Mouse (Mus musculus) right cerebral cortex, adult 18-20 months (tissue): ENCODE results near the gene Acot3.
"Not testable (repeated sequence)": the region's sequence is repeated elsewhere in the genome, so short reads cannot be mapped to it uniquely, and the experiment has no call there.

Source experiments
- DNase-seq: peaks from one replicate; pipeline ENCODE4 v3.0.0; 2022; ENCODE audit warnings: mixed read lengths

Gene Acot3

DNA sequence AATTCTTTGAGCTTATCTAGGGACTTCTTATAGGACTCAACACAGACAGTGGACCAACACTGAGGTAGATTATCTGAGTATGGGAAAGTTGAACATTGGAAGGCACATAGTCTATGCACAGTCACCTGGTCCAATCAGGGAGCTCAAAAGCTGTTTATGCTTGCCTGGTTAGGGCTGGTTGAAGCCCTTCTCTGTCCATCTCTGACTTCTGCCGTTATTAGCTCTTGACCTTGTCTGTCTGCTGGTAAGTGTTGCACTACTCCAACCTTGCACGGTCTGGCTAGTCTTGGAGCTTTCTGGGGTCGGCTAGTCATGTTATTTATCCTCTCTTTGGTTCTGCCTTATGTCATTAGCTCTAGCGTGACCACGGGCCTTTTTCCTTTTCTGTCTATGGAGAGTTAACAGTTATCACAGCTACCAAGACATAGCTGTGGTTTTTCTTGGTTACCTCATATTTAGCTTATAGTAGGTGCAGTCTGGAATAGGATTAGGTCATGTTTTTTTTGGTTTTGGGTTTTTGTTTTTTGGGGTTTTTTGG, at the start of gene Acot3:
Gene Acot3 (plus strand): TSS at position 208 of the 538 bp plus-strand sequence.
- DNase-seq: no peak

GRCm38 (mm10) chr12:84003866-84004265, 48.1 kb upstream of the Acot3 start:
- no peak for DNase-seq

DNA sequence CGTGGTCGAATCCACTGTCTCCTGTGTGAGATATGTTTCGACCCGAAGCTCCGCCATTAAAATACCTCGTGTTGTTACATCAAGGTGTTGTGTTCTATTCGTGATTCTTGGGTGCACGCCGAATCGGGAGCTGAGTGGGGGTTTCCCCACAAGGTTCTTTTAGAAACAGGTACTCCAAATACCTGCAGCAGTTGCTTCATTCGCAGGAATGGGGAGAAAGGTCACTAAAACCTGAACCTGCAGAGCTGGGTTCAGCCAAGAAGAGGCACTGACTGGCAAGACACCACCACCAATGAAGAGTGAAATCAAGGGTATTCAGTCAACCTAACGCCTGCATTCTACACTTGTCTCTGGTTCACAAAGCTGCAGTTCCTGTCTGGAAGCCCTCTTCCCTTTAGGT, 43.7 kb upstream of the Acot3 start:
- no peak for DNase-seq

DNA sequence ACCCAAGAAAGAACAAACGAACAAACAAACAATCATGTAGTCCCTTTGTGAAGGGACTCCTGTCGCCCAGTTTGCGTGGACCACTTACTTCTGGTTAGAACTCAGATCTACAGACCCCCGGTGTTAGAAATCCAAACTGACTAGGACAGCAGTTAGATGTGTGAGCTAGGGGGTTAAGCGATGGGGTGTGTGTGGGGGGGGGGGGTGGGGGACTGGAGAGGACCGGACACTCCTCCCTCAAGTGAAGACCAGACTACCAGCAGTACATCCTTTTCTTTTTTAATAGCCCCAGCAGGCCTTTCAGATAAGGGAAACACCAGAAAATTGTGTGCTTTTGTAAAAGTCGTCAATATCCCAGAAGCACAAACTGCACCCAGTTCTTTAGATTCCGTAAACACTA, 43.2 kb upstream of the Acot3 start:
- no peak for DNase-seq

DNA sequence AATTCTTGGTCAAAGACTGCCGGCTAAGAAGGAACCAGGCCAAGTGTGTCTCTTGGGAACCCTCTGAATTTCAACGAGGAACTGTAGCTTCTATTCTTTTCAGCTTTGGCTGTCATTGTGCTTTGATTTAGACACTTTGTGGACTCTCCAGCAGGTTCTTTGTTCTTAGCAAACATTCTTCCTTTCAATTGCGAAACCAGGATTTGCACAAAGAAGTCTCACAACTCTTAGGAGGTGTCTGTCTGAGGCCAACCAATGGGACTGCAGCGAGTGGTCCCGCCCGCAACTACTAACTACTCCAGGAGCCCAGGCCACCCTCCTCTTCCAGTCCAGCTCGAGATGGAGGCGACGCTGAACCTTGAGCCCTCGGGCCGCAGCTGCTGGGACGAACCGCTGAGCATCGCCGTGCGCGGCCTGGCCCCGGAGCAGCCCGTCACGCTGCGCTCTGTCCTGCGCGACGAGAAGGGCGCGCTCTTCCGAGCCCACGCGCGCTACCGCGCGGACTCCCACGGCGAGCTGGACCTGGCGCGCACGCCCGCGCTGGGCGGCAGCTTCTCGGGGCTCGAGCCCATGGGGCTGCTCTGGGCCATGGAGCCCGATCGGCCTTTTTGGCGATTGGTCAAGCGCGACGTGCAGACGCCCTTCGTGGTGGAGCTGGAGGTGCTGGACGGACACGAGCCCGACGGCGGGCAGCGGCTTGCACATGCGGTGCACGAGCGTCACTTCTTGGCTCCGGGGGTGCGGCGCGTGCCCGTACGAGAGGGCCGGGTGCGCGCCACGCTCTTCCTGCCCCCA, 42.6 kb upstream of the Acot3 start, which contains the start of gene Acot1:
Gene Acot1 (plus strand): TSS at position 320 of the 795 bp plus-strand sequence.
- DNase-seq: peak; percentile 72

DNA sequence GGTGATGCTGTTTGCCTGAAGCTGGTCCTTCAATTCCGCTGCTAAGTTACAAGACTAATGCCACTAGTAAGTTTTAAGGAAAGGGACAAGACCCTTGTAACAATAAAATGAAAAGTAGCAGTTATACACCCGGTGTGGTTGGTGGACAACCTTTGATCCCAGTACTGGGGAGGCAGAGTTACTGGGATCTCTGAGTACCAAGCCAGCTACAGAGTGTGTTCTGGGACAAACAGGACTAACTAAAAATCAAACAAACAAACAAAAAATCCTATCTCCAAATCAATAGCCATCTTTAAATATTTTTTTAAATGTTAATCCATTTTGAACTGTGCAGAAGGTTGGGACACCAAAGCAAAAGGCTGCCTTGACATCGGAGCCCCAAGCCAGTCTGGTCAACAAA, 41.7 kb upstream of the Acot3 start:
- no peak for DNase-seq

GRCm38 (mm10) chr12:84011251-84012040, 40.5 kb upstream of the Acot3 start:
- peak; percentile 75 for DNase-seq

DNA sequence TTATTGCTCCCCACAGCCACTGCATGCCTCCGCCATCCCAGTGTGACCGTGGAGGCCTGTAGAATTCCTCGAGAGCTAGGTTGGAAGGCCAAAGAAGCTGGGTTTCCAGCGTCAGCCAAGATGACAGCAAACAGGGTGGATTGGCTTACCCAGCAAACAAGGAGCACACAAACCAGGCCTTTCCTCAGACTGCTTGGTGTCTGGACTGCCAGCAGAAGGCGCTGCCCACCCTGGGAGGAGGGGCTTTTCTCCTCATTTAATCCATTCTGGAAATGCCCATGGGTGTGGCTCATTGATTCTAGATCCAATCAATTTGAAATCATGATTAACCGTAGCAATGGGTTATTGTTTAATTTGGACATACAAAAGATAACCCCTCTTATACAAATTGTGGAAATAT, 38.8 kb upstream of the Acot3 start:
- no peak for DNase-seq

DNA sequence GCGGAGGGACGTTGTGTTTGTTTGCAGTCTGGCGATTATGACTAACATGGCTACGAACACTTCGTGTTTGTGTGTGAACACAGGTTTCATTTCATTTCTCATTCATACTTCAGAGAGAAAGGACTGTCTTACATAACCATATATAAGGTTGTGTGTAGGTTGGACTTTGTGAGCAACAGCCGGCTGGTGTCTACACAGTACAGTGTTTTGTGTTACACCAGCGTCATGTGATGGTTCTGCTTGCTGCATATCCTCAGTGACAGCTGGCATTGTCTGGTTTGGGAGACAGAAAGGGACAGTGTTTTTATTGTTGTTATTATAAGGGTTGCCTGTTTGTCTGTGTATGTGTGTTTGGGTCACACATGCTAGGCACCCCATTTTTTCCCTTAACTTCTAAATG, 38.2 kb upstream of the Acot3 start:
- DNase-seq: peak; percentile 42

- not testable (repeated sequence) for DNase-seq
These were observed 31.4 kb upstream of the Acot3 start for GRCm38 (mm10) chr12:84020528-84020927.

GRCm38 (mm10) chr12:84022266-84022665, 29.7 kb upstream of the Acot3 start:
- not testable (repeated sequence) for DNase-seq

DNA sequence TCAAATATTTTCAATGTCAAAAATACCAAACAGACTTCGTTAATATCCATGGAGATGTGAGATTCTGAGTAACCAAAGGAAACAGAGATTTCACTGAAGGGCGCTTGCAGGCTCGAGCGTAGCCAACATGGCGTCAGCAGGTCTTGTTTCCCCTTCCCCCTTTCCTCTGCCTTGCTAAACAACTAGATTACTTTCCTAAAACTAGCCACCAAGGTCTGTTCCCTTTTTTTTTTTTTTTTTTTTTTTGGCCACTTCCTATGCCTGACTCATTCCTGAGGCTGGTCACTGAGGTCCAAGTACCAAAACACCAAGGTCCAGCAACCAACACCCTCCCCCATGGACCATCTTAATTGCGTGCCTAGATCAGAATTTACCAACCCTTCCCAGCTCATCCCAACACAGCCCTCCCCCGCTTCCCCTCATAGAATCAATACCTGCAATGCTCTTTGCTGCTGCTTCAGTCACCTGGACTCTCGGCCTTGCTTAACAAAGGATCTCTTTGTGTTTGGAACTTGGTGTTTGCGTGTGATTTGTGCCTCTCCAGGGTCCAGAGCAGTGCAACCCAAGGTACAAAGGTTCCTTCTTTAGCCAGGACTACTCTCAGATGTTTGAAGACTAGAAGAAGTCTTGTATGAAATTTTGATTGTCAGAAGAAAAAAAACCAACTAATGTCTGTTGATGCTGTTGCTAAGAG, 28.7 kb upstream of the Acot3 start:
- no peak for DNase-seq

DNA sequence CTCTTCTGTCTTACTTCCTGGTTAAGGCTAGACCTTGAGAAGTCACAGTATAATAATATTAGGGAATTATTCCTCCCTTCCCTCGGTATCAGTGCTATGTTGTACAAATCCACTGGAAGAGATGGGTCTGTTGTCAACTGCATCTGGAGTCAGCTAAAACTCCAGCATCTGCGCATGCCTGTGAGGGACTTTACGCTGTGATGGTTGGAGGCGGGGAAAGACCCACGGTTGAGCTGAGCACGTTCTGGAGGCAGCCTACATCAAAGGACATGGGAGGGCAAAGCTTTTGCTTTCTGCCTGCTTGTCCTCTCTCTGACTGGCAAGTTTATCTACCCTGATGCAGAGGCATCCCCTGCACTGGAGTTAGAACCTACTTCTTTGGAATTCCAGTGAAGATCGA, 26.1 kb upstream of the Acot3 start:
- DNase-seq: no peak

DNA sequence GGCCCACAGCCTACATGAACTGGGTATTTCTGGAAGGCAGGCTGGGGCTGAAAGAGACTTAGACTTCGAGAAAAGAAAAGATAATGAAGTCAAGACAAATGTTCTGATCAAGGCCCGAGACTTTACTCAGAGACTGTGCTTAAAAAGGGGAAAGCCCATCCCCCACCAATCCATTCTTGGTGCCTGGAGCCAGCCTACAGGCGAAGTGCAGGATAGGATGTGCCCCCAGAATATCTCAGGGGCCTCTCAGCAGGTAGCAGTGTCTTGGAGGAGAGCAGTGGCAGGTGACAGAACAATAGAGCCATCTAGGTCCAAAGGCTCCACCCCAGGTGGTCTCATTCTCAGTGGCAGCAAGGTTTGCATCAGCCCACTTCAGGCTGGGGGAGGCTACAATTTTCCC, 23.6 kb upstream of the Acot3 start:
- not testable (repeated sequence) for DNase-seq

- DNase-seq: not testable (repeated sequence)
These were observed 22.9 kb upstream of the Acot3 start for GRCm38 (mm10) chr12:84029043-84029442.

GRCm38 (mm10) chr12:84030659-84031332, 21.1 kb upstream of the Acot3 start:
- peak; percentile 81 for DNase-seq

DNA sequence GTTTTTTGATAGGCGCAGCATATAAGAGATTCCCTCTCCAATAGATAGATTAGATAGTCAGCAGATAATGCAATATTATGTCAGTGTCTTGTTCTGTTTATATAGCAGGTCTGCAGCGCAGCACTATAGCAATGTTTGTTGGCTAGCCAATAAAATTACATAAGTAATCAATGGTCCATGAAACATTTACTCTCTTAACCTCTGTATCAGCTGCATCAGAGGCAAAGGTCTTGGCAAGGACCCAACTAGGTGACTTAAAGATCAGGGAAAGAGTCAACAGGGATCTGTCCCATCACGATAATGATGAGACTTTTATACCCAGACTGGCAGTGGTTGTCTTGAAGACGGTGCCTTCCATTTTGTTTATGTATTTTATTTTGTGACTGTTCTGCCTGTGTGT, 19.1 kb upstream of the Acot3 start:
- DNase-seq: no peak

DNA sequence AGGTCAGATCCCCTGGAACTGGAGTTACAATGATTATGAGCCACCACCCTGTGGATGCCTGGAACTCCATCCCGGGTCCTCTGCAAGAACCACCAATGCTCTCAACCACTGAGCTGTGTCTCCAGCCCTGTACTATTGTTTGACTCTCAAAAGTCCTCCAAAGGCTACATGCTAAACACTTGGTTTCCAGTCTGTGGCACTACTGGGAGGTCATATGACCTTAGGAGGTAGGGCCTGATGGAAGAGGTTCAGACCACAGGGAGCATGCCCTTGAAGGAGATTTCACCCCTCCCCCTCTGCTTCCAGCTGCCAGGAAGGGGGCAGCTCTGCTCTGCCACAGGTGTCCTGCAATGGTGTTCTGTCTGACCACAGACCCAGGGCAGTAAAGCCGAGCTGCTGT, 18.6 kb upstream of the Acot3 start:
- DNase-seq: not testable (repeated sequence)

DNA sequence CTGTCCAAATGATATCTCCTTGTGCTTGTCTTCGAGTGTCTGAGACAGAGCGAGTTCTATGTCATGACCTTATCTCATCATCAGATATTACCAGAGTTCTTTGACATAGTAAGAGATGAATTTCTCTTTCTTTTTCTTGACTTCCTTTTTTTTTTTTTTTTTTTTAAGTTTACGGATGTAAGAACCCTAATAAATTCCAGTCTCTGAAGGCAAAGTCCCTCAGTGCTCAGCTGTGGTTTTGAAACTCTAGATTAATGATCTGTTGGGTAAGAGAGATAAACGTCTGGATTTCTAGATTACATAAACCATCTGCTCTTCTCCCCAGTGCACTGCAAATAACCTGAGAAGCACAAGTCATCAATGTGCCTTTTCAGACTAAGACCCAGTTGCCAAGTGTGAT, 17.8 kb upstream of the Acot3 start:
- DNase-seq: no peak

DNA sequence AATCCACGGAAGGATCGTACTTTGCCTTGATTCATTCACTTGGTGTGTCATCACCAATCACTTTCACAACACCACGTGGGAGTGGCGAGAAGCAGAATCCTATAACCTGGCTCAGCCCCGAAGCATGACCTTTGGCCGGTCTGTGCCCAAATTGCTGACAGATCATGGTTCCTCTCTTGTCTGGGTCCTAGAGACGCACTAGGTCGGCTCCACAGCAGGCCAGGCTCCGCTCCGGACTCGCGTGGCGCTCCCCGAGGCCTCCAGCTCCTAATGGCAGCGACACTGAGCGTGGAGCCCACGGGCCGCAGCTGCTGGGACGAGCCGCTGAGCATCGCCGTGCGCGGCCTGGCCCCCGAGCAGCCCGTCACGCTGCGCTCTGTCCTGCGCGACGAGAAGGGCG, 13.7 kb upstream of the Acot3 start, which contains the start of gene Acot4:
Gene Acot4 (plus strand): TSS at position 139 of the 400 bp plus-strand sequence.
- not testable (repeated sequence) for DNase-seq

DNA sequence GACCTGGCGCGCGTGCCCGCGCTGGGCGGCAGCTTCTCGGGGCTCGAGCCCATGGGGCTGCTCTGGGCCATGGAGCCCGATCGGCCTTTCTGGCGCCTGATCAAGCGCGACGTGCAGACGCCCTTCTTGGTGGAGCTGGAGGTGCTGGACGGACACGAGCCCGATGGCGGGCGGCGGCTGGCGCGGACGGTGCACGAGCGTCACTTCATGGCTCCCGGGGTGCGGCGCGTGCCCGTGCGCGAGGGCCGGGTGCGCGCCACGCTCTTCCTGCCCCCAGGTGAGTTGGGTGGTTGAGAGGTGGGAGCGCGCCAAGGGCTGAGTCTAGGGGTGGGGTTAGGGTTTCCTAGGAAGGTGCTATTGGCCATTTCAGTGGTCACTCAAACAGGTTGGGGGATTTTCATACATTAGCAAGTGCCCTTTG, 13.2 kb upstream of the Acot3 start, which contains the start of gene Gm49366:
Gene Gm49366 (plus strand): TSS at position 245 of the 421 bp plus-strand sequence.
- peak; percentile 46 for DNase-seq

- DNase-seq: no peak
These were observed 9.7 kb upstream of the Acot3 start for GRCm38 (mm10) chr12:84042248-84042647.
